Mouse (Mus musculus): ENCODE data around the gene Ttc8.
A peak's percentile ranks its signal among the peaks of the same experiment; 100 is the strongest.
"Not testable (repeated sequence)": the region's sequence is repeated elsewhere in the genome, so short reads cannot be mapped to it uniquely, and the experiment has no call there.

Ttc8 gene

DNA sequence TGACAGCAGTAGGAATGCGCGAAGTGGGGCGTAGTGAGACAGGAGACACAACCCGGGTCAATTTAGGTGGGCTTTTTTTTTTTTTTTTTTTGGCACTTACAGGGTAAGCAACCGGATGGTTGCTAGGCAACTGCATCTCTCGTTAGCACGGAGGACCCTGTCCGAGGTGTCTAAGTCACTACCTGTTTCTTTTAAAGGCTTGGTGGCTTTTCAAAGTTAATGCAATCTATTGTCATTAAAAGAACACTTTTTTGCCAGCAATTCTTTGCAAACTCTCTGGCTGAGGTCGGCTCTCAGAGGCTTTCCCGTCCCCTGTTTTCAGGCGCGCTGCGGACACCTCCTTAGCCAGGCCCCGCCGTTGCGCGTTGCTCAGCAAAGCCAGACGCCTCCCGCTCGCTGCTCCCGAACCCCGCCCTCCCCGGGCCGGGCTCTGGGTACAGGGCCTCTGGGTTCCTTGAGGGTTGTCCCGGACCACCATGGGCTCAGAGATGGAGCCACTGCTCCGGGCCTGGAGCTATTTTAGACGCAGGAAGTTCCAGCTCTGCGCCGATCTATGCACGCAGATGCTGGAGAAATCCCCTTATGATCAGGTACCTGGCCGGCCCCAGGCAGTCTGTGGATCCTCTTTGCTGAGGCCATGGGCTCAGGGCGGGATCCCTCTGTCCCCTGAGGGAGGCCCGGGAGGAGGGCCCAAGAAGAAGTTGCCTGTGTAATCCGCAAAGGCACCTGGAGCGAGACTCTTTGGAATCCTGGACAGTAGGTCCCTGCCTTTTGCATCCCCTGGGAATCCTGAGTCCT lies at the start of gene Ttc8:
Gene Ttc8 (plus strand): TSS at position 381 of the 798 bp plus-strand sequence.
- DNase-seq (ENCODE audit: low spot score in 2 of 2): peak; percentile 82 to 85

- DNase-seq (ENCODE audit: low spot score in 2 of 2): no peak
Observed at GRCm38 (mm10) chr12:98872836-98873235, 47.5 kb upstream of the Ttc8 start.

DNA sequence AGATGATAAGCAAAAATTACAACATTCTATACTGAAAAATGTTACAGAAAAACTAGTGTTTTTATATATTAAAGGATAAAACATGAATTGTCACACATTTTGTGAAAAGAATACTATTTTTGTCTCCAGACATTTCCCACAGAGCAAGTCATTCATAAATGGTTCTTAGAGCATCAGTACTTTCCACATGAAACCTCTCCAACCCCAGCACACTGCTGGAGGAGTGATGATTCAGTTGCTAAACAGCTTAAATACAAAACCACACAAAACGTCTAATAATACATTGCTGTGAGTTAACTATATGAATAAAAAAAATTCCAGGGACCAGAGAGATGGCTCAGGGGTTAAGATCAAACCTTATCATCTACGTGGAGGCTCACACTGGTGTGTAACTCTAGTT lies 45.2 kb upstream of the Ttc8 start:
- no peak for DNase-seq (ENCODE audit: low spot score in 2 of 2)

DNA sequence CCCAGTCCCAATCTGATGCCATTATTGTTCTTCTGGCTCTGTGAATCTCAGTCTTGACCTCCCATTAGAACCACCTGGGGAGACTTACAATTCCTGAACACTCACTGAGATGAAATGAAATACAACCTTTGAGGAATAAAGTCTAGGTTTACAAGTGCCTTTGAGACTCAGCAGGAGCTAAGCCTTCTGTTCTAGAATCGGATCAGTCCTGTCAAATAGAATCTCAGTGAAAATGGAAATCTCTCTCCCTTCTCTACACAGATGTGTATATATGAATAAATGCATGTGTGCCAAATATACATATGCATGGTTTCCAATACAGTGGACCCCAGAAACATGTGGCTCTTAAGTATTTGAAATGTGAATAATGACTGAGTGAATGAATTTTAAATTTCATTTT lies 41.7 kb upstream of the Ttc8 start:
- no peak for DNase-seq (ENCODE audit: low spot score in 2 of 2)

- DNase-seq (ENCODE audit: low spot score in 2 of 2): no peak
Observed at GRCm38 (mm10) chr12:98881796-98882195, 38.6 kb upstream of the Ttc8 start.

DNA sequence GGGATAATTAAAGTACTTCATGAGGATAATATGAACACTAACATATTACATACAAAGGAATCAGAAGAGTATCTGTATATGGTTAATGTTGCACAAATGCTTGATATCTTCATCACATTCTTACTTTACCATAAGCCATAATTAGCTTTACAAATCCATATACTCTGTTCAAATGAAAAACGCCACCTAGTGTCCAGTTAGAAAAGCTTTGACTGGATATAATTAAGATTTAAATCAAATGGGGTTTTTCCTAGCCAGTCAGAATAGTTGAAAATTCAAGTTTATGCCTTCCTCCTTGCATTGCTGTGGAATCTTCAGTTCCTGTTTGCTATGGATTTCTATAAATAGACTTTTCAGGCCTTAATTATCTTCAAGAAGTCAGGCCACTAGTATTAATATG lies 35.9 kb upstream of the Ttc8 start:
- no peak for DNase-seq (ENCODE audit: low spot score in 2 of 2)

- no peak for DNase-seq (ENCODE audit: low spot score in 2 of 2)
Observed at GRCm38 (mm10) chr12:98896761-98897160, 23.6 kb upstream of the Ttc8 start.

DNA sequence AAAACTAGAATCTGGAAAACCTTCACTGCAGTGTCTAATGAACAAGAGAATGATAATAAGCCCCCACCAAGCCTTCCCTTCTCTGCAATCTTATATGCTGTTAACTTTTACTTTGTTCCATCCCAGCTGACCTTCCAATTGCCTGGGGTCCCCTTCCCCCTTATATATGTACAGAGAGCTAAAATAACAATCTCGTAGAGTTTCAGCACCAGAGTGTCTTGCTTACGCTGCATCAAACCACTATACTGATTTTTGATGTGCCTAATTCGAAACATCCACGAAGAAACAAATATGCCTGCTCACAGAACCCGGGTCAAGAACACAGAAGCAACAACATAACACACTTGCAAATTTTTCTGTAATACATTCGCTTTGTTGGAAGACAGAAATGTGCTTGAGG lies 20.7 kb upstream of the Ttc8 start:
- DNase-seq (ENCODE audit: low spot score in 2 of 2): no peak

DNA sequence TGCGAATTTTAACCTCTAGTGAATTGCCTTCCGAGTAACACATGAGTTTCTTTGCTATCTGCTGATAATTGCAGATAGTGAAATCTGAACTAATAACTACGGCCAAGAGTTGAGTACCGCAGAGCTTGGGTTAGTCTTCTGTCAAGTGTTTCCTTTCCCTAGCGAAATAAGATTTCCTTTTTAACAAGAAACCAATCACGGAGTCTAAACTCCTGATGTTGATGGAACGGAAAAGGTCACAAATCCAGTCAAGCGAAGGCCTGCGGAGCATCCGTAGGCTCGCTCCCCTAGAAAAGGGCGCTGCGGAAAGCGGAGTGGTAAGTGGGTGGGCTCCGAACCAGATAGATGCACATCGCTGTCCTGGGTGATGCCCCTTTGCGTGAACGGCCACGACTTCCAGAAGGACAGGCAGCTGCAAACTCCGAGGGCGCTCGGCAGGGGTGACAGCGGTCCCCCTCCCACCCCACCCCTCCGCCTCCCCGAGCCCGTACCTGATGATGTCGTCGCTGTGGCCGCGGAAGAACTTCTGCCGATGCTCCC lies 20.0 kb upstream of the Ttc8 start:
- DNase-seq (ENCODE audit: low spot score in 2 of 2): no peak

DNA sequence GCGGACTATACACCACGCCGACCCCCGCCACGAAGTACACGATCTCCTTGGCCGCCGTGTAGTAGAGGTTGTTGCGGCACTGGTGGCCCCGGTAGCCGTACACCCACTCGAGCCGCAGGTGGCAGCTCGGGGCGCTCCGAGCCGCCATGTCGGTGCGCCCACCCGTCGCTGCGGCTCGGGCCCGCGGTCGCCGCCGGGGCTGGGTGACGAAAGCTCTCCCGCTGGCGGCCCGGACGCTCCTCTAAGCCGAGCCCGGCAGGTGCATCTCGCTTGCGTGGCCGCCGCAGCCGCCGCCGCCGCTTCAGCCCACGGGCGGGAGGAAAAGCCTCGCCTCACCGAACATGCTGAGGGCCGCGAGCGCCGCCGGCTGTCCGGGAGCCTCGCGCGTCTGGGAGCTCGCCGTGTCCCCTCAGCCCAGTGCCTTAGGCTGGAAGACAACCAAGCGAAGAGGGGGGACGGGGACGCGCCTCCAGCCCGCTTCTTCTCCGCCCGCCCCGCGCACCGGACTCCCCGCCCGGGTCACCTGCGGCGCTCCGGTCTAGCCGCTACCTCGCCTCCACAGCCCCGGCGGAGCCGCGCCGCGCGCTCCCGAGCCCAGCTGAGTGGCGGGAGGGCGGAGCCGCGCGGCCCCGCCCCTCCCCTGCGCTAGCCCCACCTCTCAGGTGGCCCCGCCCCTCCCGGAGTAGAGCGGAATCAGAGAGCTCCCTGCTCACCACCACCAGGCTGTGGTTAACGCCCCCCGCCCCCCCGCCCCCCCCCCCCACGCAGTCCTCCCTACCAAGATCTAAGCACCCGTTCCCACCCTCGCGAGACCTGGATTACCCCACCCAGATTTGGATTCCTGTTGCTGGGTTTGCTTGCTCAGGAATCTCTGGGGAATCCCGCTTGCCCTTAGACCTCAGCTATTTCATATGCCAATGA lies 19.2 kb upstream of the Ttc8 start, which contains the start of gene Eml5:
Gene Eml5 (minus strand): TSS at position 604 of the 921 bp plus-strand sequence.
- peak; percentile 52 to 63 for DNase-seq (ENCODE audit: low spot score in 2 of 2)

DNA sequence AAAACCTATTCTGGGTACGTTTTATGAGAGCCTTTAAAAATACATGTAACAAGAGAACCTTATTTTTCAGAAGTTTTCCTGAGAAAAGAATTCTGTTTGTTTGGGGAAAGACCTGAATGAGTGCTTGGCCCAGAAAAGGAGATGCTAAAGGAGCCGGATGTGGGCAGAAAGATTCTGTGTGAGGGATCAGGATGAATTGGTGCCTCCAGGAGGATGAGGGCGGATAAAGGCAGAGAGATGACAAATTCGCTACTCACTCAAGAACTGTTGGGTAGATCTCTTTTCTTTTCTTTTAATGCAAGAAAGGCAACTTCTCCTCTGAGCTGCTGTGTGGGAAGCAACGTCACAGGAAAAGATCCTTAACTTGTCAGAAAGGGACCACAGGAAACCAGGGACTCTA lies 14.9 kb upstream of the Ttc8 start:
- no peak for DNase-seq (ENCODE audit: low spot score in 2 of 2)

GRCm38 (mm10) chr12:98910096-98910495 lies 10.3 kb upstream of the Ttc8 start:
- DNase-seq (ENCODE audit: low spot score in 2 of 2): no peak

GRCm38 (mm10) chr12:98931174-98931573 lies 10.8 kb downstream of the Ttc8 start:
- DNase-seq (ENCODE audit: low spot score in 2 of 2): no peak

- DNase-seq (ENCODE audit: low spot score in 2 of 2): no peak
Observed at GRCm38 (mm10) chr12:98932441-98932840, 12.1 kb downstream of the Ttc8 start.

DNA sequence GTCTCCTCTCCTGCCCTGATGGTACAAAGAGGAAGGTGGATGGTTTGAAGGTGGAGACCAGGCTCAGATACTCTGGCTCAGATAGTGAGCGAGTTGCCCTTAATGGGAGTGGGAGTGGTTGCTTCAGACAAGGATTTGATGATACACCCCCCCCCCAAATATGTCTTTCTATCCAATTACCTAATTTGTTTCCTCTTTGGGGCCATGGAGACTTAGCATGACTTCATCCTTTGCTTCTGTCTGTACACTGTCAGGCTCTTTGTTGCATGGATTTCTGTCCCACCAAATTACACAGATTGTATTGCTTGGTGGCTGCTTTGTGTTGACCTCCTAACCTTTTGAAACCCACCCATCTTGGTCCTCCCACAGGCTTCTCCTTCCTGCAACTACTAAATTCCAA lies 12.5 kb downstream of the Ttc8 start:
- DNase-seq (ENCODE audit: low spot score in 2 of 2): no peak

GRCm38 (mm10) chr12:98951295-98951694 lies 30.9 kb downstream of the Ttc8 start:
- not testable (repeated sequence) for DNase-seq (ENCODE audit: low spot score in 2 of 2)

DNA sequence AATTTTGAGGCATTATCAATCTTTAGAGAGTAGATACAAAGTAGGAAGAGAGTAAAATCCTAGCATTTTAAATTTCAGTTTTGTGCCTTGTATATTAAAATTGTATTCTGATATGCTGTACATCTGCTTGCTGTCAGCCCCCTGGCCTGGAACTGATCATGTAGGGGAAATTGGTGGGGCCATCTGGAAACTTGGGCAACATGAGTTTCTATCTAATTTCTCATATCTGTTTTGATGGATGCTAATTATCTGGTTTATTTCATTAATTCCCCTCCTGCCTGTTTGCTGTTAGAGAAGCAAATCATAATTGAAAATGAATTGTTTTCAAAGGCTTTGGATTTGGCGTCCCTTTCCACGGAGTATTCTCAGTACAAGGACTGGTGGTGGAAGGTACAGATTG lies 36.6 kb downstream of the Ttc8 start:
- DNase-seq (ENCODE audit: low spot score in 2 of 2): no peak

DNA sequence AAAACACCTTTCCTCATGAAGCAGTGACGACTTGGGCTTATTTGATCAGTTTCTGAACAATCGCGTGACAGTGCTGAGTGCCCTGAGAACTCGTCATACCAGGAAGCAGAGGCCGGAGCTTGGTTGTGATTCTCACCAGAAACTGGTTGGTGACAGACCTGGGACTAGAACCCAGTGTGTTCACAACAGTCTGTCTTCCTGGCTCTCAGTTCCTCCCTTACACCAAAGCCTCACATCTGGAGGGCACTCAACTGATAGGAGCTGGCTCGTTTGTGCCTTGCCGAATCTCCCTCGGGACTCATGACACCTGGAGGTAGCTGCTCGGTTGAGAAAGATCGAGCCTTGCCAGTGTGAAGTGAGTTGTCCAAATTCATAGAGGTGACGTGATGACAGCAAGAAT lies 37.1 kb downstream of the Ttc8 start:
- no peak for DNase-seq (ENCODE audit: low spot score in 2 of 2)

- DNase-seq (ENCODE audit: low spot score in 2 of 2): no peak
Observed at GRCm38 (mm10) chr12:98961008-98961407, 40.6 kb downstream of the Ttc8 start.

- no peak for DNase-seq (ENCODE audit: low spot score in 2 of 2)
Observed at GRCm38 (mm10) chr12:98961415-98961814, 41.0 kb downstream of the Ttc8 start.

GRCm38 (mm10) chr12:98965441-98966135 lies 45.2 kb downstream of the Ttc8 start:
- DNase-seq (ENCODE audit: low spot score in 2 of 2): no peak

GRCm38 (mm10) chr12:98972291-98972690 lies 51.9 kb downstream of the Ttc8 start:
- no peak for DNase-seq (ENCODE audit: low spot score in 2 of 2)
